Mouse (Mus musculus) hindbrain, embryonic 12.5 days (tissue): ENCODE data around the gene Tollip. TPM values are rescaled to one million over a fixed set of nuclear protein-coding genes. Genes with fewer than 3 reads are reported as not detected.
A peak's percentile ranks its signal among the peaks of the same experiment; 100 is the strongest.

Experiments used
- ATAC-seq: fragments of 200-750 bp; cut with Nextera tagmentation; 2 replicates; pipeline ENCODE4 v1.8.0; 2017; ENCODE audit warnings: moderate TSS enrichment; ENCODE audit not compliant: low FRiP score
- H3K27ac ChIP-seq: fragments of 300-500 bp; sonication (generic); 2 replicates; pipeline ENCODE4 v1.5.1; 2016; ENCODE audit warnings: mild to moderate bottlenecking
- H3K27me3 ChIP-seq: fragments of 300-500 bp; sonication (generic); 2 replicates; pipeline ENCODE4 v1.6.1; 2016; ENCODE audit warnings: mild to moderate bottlenecking
- H3K36me3 ChIP-seq: fragments of 300-500 bp; sonication (generic); 2 replicates; pipeline ENCODE4 v1.6.1; 2016; ENCODE audit warnings: mild to moderate bottlenecking
- H3K4me1 ChIP-seq: fragments of 300-500 bp; sonication (generic); 2 replicates; pipeline ENCODE4 v1.6.1; 2016
- H3K4me2 ChIP-seq: fragments of 300-500 bp; sonication (generic); replicated peaks from 2 replicates; pipeline ENCODE4 v1.6.1; 2016; ENCODE audit warnings: mild to moderate bottlenecking
- H3K4me3 ChIP-seq: fragments of 300-500 bp; sonication (generic); 2 replicates; pipeline ENCODE4 v1.5.1; 2016; ENCODE audit warnings: mild to moderate bottlenecking
- H3K9ac ChIP-seq: fragments of 300-500 bp; sonication (generic); 2 replicates; pipeline ENCODE4 v1.6.1; 2016; ENCODE audit warnings: mild to moderate bottlenecking, moderate library complexity
- H3K9me3 ChIP-seq: fragments of 300-500 bp; sonication (generic); replicated peaks from 2 replicates; pipeline ENCODE4 v1.6.1; 2016; ENCODE audit warnings: mild to moderate bottlenecking
- WGBS: fragments of 180-500 bp; shearing (Covaris S2); methylation state at CpG from one replicate; pipeline ENCODE4 v1.1.7; 2016; 5-methylcytosine and 5-hydroxymethylcytosine counted together
- polyA plus RNA-seq: library from polyadenylated mRNA; unstranded; fragments of >200 nt; fragmentation: Nextera tagmentation; extraction: Ambion mirVana; gene quantifications from 2 replicates; pipeline ENCODE4 v1.2.1, GENCODE M21; 2016

Tollip gene
- 65.1 and 67.3 TPM in 2 replicates for polyA plus RNA-seq

- no peak for ATAC-seq
- 88% methylated on average over 2 of the region's 2 CpGs for WGBS
- H3K36me3 ChIP-seq = no peaks in the 10 kb centered on the region
These were observed at the start of gene Tollip for GRCm38 (mm10) chr7:141918407-141918806. Gene Tollip (minus strand): TSS chr7:141918507.

DNA sequence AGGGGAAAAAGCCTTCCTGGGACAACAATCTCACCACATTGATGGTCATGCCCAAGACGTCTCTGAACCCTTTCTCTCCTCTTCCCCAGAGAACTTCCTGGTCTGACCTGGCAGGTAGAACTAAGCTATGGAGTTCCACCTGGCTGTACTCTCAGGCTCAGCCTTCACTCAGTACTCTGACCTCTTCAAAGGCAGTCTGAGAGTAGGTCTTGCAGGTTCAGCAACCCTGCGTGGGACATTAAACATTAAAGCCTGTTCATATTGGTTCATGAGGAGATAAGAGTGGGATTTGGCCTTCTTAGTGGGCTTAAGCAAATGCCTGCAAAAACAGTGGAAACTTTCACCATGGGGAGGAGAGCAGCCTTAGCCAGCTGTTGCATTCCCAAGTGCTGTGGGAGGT is 48.0 kb upstream of the Tollip start:
- no peak for ATAC-seq
- Histone ChIP-seq H3K27ac (no peak overlapping the region), H3K4me2 (no peak overlapping the region), H3K9me3 (no peaks in the 10 kb centered on the region), H3K4me3 (no peak overlapping the region), H3K27me3 (no peaks in the 10 kb centered on the region), H3K4me1 (peaks cover 83% of the 10 kb centered on the region), H3K36me3 (no peaks in the 10 kb centered on the region), H3K9ac (no peak overlapping the region)
- 88% methylated on average over 2 of the region's 2 CpGs for WGBS

More at GRCm38 (mm10) chr7:141918407-141918806, at the start of gene Tollip:
- no peak within 1 kb of the TSS for H3K9ac ChIP-seq
- peaks cover 2% of the 10 kb centered on the region; the same call in 1 of the 2 replicates for H3K27me3 ChIP-seq
- no peak within 1 kb of the TSS for H3K4me3 ChIP-seq
- no peaks in the 10 kb centered on the region for H3K9me3 ChIP-seq
- H3K4me1 ChIP-seq = no peaks in the 10 kb centered on the region; the same call in 1 of the 2 replicates
- no peak within 1 kb of the TSS for H3K4me2 ChIP-seq
- H3K27ac ChIP-seq = no peak within 1 kb of the TSS

DNA sequence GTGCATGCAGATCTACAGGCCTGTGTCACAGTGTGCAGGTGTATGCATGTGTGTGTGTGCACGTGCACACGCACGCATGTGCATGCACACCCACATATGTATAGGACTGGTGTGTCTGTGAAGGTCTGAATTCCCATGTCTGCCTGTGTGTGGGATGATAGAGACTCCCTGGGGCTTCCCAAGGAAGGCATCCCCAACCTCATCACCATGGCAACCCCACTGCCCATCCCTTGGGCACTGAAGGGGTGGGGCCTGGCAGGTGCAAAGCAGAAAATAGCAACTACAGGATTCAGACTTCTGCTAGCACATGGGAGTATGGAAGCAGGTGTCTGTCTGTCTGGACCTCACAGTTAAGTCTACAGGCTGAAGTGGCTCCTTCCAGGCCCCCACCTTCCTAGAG is 44.2 kb upstream of the Tollip start:
- H3K36me3 ChIP-seq = no peaks in the 10 kb centered on the region
- no peak overlapping the region for H3K9ac ChIP-seq
- no peaks in the 10 kb centered on the region for H3K27me3 ChIP-seq
- no peaks in the 10 kb centered on the region for H3K9me3 ChIP-seq
- H3K27ac ChIP-seq = no peak overlapping the region
- peaks cover 87% of the 10 kb centered on the region for H3K4me1 ChIP-seq
- ATAC-seq = peak; percentile 43
- WGBS = 84% methylated on average over 3 of the region's 3 CpGs
- no peak overlapping the region for H3K4me2 ChIP-seq
- no peak overlapping the region for H3K4me3 ChIP-seq

GRCm38 (mm10) chr7:141961491-141961890 is 43.2 kb upstream of the Tollip start:
- no peak overlapping the region for H3K4me2 ChIP-seq
- no peak overlapping the region for H3K27ac ChIP-seq
- ATAC-seq = no peak
- no peaks in the 10 kb centered on the region for H3K27me3 ChIP-seq
- H3K9me3 ChIP-seq = no peaks in the 10 kb centered on the region
- H3K4me1 ChIP-seq = peaks cover 91% of the 10 kb centered on the region
- no peaks in the 10 kb centered on the region for H3K36me3 ChIP-seq
- 77% methylated on average over 3 of the region's 3 CpGs for WGBS
- H3K9ac ChIP-seq = peak overlapping the region; percentile 10; the same call in 1 of the 2 replicates
- H3K4me3 ChIP-seq = no peak overlapping the region

DNA sequence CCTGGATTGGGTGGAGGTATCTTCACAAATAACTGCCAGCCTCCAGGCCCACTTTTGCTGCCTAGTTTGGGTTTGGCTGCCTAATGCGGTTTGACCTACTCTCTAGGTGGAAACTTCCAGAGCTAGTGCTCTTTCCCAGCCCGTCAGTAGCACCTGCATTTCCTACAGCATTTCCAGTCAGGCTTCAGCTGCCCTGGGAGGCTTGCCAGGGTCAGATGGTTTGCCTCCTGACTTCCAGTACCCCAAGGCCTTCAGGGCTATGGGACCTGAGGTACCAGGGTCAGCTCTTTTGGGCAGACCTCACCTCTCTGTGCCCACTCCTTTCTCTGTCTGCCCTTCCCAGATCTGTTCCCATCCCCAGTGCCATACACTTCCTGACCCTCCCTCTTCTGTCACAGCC is 42.6 kb upstream of the Tollip start:
- no peak for ATAC-seq
- H3K9me3 ChIP-seq = no peaks in the 10 kb centered on the region
- H3K4me1 ChIP-seq = peaks cover 95% of the 10 kb centered on the region
- no peak overlapping the region for H3K4me2 ChIP-seq
- 76% methylated on average over 2 of the region's 2 CpGs for WGBS
- H3K27me3 ChIP-seq = no peaks in the 10 kb centered on the region
- no peak overlapping the region for H3K4me3 ChIP-seq
- H3K9ac ChIP-seq = no peak overlapping the region
- H3K36me3 ChIP-seq = no peaks in the 10 kb centered on the region
- no peak overlapping the region for H3K27ac ChIP-seq

- H3K4me3 ChIP-seq = no peak overlapping the region
- no peak overlapping the region for H3K9ac ChIP-seq
- peaks cover 96% of the 10 kb centered on the region for H3K4me1 ChIP-seq
- no peaks in the 10 kb centered on the region for H3K9me3 ChIP-seq
- H3K4me2 ChIP-seq = no peak overlapping the region
- 83% methylated on average over 1 of the region's 1 CpGs for WGBS
- H3K27me3 ChIP-seq = no peaks in the 10 kb centered on the region
- H3K36me3 ChIP-seq = no peaks in the 10 kb centered on the region
- H3K27ac ChIP-seq = no peak overlapping the region
- no peak for ATAC-seq
These were observed 40.8 kb upstream of the Tollip start for GRCm38 (mm10) chr7:141959133-141959532.

DNA sequence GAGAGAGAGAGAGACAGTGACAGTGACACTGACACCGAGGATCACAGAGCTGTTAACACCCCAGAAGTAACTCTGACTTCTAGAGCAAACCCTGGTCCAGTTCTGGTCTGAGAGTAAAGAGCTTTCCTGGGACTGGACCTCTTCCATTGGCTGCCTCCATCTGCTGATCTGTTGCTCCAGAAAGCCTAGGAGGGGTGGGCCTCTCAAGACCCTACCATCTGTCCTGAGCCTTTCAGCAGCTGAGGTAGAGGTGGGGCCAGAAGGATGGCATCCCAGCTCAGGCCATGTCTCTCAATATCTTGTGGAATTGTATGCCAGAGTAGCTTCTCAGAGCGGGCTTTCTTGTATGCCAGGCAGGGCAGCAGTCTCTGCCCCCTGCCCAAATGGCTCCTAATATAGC is 39.9 kb upstream of the Tollip start:
- H3K9ac ChIP-seq = no peak overlapping the region
- no peaks in the 10 kb centered on the region for H3K9me3 ChIP-seq
- H3K27me3 ChIP-seq = no peaks in the 10 kb centered on the region
- H3K4me2 ChIP-seq = no peak overlapping the region
- no peak overlapping the region for H3K27ac ChIP-seq
- H3K4me3 ChIP-seq = no peak overlapping the region
- 74% methylated on average over 2 of the region's 2 CpGs for WGBS
- peaks cover 96% of the 10 kb centered on the region for H3K4me1 ChIP-seq
- ATAC-seq = no peak
- no peaks in the 10 kb centered on the region for H3K36me3 ChIP-seq

- no peak for ATAC-seq
- no peak overlapping the region for H3K4me2 ChIP-seq
- H3K27me3 ChIP-seq = no peaks in the 10 kb centered on the region
- H3K9me3 ChIP-seq = no peaks in the 10 kb centered on the region
- 86% methylated on average over 4 of the region's 4 CpGs for WGBS
- H3K4me3 ChIP-seq = no peak overlapping the region
- no peak overlapping the region for H3K27ac ChIP-seq
- no peaks in the 10 kb centered on the region for H3K36me3 ChIP-seq
- peaks cover 96% of the 10 kb centered on the region for H3K4me1 ChIP-seq
- no peak overlapping the region for H3K9ac ChIP-seq
These were observed 39.3 kb upstream of the Tollip start for GRCm38 (mm10) chr7:141957524-141958051.

DNA sequence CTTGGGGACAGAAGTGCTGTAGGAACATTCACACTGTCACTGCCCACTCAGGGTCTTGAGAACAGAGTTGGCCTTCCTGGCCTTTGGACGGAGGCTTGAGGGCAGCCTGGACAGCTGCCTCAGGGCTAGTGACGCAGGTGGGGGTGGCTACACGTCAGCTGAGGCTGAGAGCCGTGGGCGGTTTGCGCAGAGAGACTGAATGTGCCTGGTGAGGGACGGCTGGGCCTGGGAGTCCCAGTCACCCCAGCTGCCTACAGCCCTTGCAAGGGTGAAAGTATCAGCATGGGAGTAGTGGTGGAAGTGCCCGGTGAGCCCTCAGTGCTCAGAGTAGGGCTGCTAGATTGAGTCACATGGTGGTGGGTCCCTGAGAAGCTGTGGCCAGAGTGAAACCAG is 37.9 kb upstream of the Tollip start:
- no peaks in the 10 kb centered on the region for H3K9me3 ChIP-seq
- ATAC-seq = no peak
- H3K4me1 ChIP-seq = peaks cover 95% of the 10 kb centered on the region
- H3K27ac ChIP-seq = 0 out of 2 replicates have a peak overlapping the region, but pooled peaks have one; percentile 2
- H3K4me2 ChIP-seq = no peak overlapping the region
- peaks cover 8% of the 10 kb centered on the region for H3K27me3 ChIP-seq
- H3K9ac ChIP-seq = no peak overlapping the region
- H3K4me3 ChIP-seq = no peak overlapping the region
- H3K36me3 ChIP-seq = peaks cover 6% of the 10 kb centered on the region; the same call in 1 of the 2 replicates
- WGBS = 70% methylated on average over 8 of the region's 8 CpGs

DNA sequence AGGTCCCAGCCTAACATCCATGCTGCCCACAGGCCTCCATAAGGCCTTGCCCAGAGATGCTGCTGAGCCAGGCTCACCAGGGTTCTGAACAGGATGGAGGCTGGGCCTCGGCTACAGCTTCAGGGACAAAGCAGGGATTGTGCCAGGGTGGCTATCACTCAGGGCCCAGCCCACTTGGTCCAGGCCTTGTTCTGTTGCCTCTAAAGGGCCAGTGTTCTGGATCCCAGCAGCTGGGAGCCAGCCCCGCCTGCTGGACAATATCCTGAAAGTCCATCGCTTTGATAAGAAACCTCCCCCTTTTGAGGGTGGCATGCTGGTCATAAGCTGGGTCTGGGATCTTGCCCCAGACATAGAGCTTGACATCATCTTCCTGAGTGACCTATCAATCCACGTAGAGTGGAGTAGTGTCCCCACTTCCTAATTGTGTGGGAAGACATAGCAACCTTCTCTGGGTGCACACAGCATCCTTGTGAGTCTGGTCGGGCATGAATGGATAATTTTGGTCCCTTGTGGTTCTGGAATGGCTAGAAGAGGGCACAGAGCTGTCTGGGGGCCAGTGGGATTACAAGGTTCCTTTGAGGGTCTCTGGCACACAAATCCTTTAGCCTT is 37.4 kb upstream of the Tollip start:
- Histone ChIP-seq H3K27me3 (peaks cover 11% of the 10 kb centered on the region), H3K4me3 (no peak overlapping the region), H3K27ac (peak overlapping the region; percentile 30; the same call in 1 of the 2 replicates), H3K9ac (no peak overlapping the region), H3K9me3 (no peaks in the 10 kb centered on the region), H3K4me1 (peaks cover 92% of the 10 kb centered on the region), H3K4me2 (no peak overlapping the region; the same call in 1 of the 2 replicates), H3K36me3 (peaks cover 6% of the 10 kb centered on the region; the same call in 1 of the 2 replicates)
- WGBS = 71% methylated on average over 5 of the region's 5 CpGs
- no peak for ATAC-seq

GRCm38 (mm10) chr7:141953616-141954015 is 35.3 kb upstream of the Tollip start:
- no peak overlapping the region for H3K4me3 ChIP-seq
- H3K27me3 ChIP-seq = peaks cover 19% of the 10 kb centered on the region
- 0 out of 2 replicates have a peak overlapping the region, but pooled peaks have one; percentile 6 for H3K4me2 ChIP-seq
- no peak overlapping the region for H3K9ac ChIP-seq
- ATAC-seq = no peak
- no peaks in the 10 kb centered on the region for H3K9me3 ChIP-seq
- peaks cover 6% of the 10 kb centered on the region; the same call in 1 of the 2 replicates for H3K36me3 ChIP-seq
- 84% methylated on average over 6 of the region's 6 CpGs for WGBS
- H3K27ac ChIP-seq = 0 out of 2 replicates have a peak overlapping the region, but pooled peaks have one; percentile 17
- peaks cover 80% of the 10 kb centered on the region for H3K4me1 ChIP-seq

- Histone ChIP-seq H3K9me3 (no peaks in the 10 kb centered on the region), H3K4me1 (peaks cover 82% of the 10 kb centered on the region), H3K9ac (no peak overlapping the region), H3K4me2 (no peak overlapping the region), H3K36me3 (peaks cover 6% of the 10 kb centered on the region; the same call in 1 of the 2 replicates), H3K27me3 (peaks cover 23% of the 10 kb centered on the region), H3K4me3 (no peak overlapping the region), H3K27ac (no peak overlapping the region)
- WGBS = 80% methylated on average over 4 of the region's 4 CpGs
- ATAC-seq = no peak
These were observed 34.6 kb upstream of the Tollip start for GRCm38 (mm10) chr7:141952920-141953319.

DNA sequence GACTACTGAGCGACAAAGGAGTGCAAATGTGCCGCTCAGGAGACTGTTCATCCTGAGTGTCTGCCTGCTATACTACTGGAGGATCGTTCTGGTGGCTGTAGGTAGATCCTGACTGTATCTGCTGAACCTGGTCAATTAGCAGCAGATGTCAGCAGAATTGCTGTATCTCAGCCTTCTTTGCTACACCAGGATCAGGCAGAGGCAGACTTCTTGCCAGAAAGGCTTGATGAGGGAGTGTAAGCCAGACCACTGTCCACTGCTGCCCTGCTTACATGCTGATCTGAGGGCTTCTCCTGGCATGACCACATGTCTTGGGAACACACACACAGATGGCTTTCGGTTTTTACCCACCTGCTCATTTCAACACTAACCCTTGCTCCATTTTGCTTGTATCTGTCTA is 33.5 kb upstream of the Tollip start:
- Histone ChIP-seq H3K9me3 (no peaks in the 10 kb centered on the region), H3K4me2 (peak overlapping the region; percentile 71), H3K27ac (no peak overlapping the region), H3K27me3 (peaks cover 27% of the 10 kb centered on the region), H3K36me3 (peaks cover 6% of the 10 kb centered on the region; the same call in 1 of the 2 replicates), H3K4me3 (peak overlapping the region; percentile 90), H3K4me1 (peaks cover 79% of the 10 kb centered on the region), H3K9ac (peak overlapping the region; percentile 99)
- WGBS = 93% methylated on average over 4 of the region's 4 CpGs
- no peak for ATAC-seq
